Mouse (Mus musculus) ES-Bruce4 (cell line): ENCODE results near the gene Klk10. TPM values are rescaled to one million over a fixed set of nuclear protein-coding genes. Genes with fewer than 3 reads are reported as not detected.

ENCODE experiments used
- H3K27ac ChIP-seq: 2 replicates; pipeline ENCODE4 v1.5.1; 2012; ENCODE audit warnings: low read length, inconsistent platforms; ENCODE audit not compliant: insufficient read depth
- H3K27me3 ChIP-seq: 2 replicates; pipeline ENCODE4 v1.6.1; 2012; ENCODE audit warnings: mild to moderate bottlenecking, low read length, inconsistent platforms; ENCODE audit not compliant: control insufficient read depth, poor library complexity, insufficient read depth, severe bottlenecking
- H3K36me3 ChIP-seq: 2 replicates; pipeline ENCODE4 v1.6.1; 2012; ENCODE audit warnings: inconsistent platforms, mild to moderate bottlenecking, low read length, moderate library complexity; ENCODE audit not compliant: control insufficient read depth, poor library complexity, insufficient read depth, severe bottlenecking
- H3K4me1 ChIP-seq: one replicate; pipeline ENCODE4 v1.8.1; 2011; ENCODE audit warnings: low read length; ENCODE audit not compliant: control insufficient read depth, insufficient read depth
- H3K4me3 ChIP-seq: 2 replicates; pipeline ENCODE4 v1.5.1; 2011; ENCODE audit warnings: low read depth, mild to moderate bottlenecking, low read length
- H3K9ac ChIP-seq: 2 replicates; pipeline ENCODE4 v1.6.1; 2012; ENCODE audit warnings: low read depth, mild to moderate bottlenecking, inconsistent platforms; ENCODE audit not compliant: poor library complexity, severe bottlenecking
- H3K9me3 ChIP-seq: replicated peaks from 2 replicates; pipeline ENCODE4 v1.6.1; 2012; ENCODE audit warnings: mild to moderate bottlenecking, low read length, inconsistent platforms; ENCODE audit not compliant: control insufficient read depth, poor library complexity, insufficient read depth, severe bottlenecking
- CTCF ChIP-seq: IDR thresholded peaks from one replicate; pipeline ENCODE4 v1.8.1; 2011; ENCODE audit warnings: low read depth, low read length
- EP300 ChIP-seq: IDR thresholded peaks from 2 replicates; pipeline ENCODE4 v1.6.1; 2011; ENCODE audit warnings: low read depth, low read length; ENCODE audit not compliant: insufficient read depth
- POLR2A ChIP-seq: IDR thresholded peaks from one replicate; pipeline ENCODE4 v1.8.1; 2011; ENCODE audit warnings: low read length; ENCODE audit not compliant: insufficient read depth
- polyA plus RNA-seq: library from polyadenylated mRNA; stranded (reverse); fragments of >200 nt; gene quantifications from 2 replicates; pipeline ENCODE4 v1.2.4, GENCODE M21; 2011; ENCODE audit warnings: low read depth; ENCODE audit not compliant: missing spikeins, insufficient read depth, insufficient read length

Gene Klk10
- polyA plus RNA-seq, 1 experiment = 1.2 TPM

GRCm38 (mm10) chr7:43785286-43785685, 4.5 kb downstream of the Klk10 start:
- Histone ChIP-seq H3K36me3 (no peaks in the 10 kb centered on the region), H3K27me3 (no peaks in the 10 kb centered on the region), H3K4me1 (peaks cover 6% of the 10 kb centered on the region), H3K9ac (no peak overlapping the region), H3K4me3 (no peak overlapping the region), H3K9me3 (no peaks in the 10 kb centered on the region), H3K27ac (no peak overlapping the region)
- TF ChIP-seq EP300 = no peak
- TF ChIP-seq CTCF = peak; percentile 28
- no peak for TF ChIP-seq POLR2A

GRCm38 (mm10) chr7:43788096-43788495, 7.3 kb downstream of the Klk10 start:
- Histone ChIP-seq H3K4me1 (no peaks in the 10 kb centered on the region), H3K4me3 (no peak overlapping the region), H3K9ac (no peak overlapping the region), H3K27me3 (no peaks in the 10 kb centered on the region), H3K9me3 (no peaks in the 10 kb centered on the region), H3K36me3 (no peaks in the 10 kb centered on the region), H3K27ac (no peak overlapping the region)
- TF ChIP-seq CTCF (no peak), POLR2A (no peak), EP300 (no peak)

DNA sequence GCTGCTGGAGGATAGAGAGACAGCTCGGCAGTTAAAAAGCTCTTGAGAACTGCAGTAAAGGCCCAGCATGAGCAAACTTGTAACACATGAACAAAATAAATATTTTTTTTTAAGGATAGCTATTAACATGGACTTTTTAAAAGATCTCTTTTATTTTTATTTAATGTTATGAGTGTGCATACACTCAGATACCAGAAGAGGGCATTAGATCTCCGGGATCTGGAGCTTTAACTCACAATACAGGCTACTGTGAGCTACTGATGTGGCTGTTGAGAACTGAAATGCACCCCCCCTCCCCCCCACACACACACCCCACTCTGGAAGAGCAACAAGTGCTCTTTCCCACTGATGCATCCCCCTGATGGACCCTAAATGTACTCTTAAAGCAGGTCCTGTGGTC, 8.5 kb downstream of the Klk10 start:
- Histone ChIP-seq H3K27me3 (no peaks in the 10 kb centered on the region), H3K36me3 (no peaks in the 10 kb centered on the region), H3K4me1 (no peaks in the 10 kb centered on the region), H3K27ac (no peak overlapping the region), H3K4me3 (no peak overlapping the region), H3K9ac (no peak overlapping the region), H3K9me3 (no peaks in the 10 kb centered on the region)
- no peak for TF ChIP-seq EP300
- TF ChIP-seq POLR2A = no peak
- no peak for TF ChIP-seq CTCF

DNA sequence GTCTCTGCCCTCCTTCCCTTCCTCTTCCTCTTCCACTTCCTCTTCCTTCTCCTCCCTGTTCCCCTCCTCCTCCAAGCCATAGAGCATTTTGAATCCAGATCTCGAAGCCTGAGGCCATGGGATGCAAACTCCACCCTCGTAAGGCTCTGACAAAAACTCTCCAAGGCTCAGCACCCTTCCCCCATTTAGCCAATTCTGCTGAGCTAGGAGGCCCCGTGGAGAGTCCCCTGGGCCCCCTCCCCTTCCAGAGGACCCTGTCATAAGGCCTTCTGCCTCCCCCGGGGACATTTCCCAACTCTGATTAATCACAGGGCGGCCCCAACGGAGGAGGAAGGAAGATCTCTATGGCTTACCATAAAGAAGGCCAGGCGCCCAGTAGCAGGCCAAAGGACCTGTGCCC, 10.8 kb downstream of the Klk10 start, which contains the start of gene Klk9:
Klk9 (plus strand) TSS at position 301 of the 400 bp plus-strand sequence.
- Histone ChIP-seq H3K4me3 (no peak within 1 kb of the TSS), H3K9me3 (no peaks in the 10 kb centered on the region), H3K27me3 (no peaks in the 10 kb centered on the region), H3K27ac (no peak within 1 kb of the TSS), H3K36me3 (no peaks in the 10 kb centered on the region), H3K4me1 (no peaks in the 10 kb centered on the region), H3K9ac (no peak within 1 kb of the TSS)
- TF ChIP-seq POLR2A = no peak
- no peak for TF ChIP-seq EP300
- TF ChIP-seq CTCF = no peak

- TF ChIP-seq POLR2A = no peak
- TF ChIP-seq EP300 = no peak
- TF ChIP-seq CTCF = no peak
These were observed 15.5 kb downstream of the Klk10 start for GRCm38 (mm10) chr7:43796355-43796754.

GRCm38 (mm10) chr7:43797333-43797769, 16.5 kb downstream of the Klk10 start, which contains the start of gene Klk8:
Gene Klk8, plus strand, starts transcription at chr7:43797577.
- no peaks in the 10 kb centered on the region for H3K27me3 ChIP-seq

More at GRCm38 (mm10) chr7:43796355-43796754, 15.5 kb downstream of the Klk10 start:
- no peaks in the 10 kb centered on the region for H3K27me3 ChIP-seq
- H3K9ac ChIP-seq = peak overlapping the region; percentile 46
- H3K36me3 ChIP-seq = no peaks in the 10 kb centered on the region
- H3K4me1 ChIP-seq = no peaks in the 10 kb centered on the region
- peak overlapping the region; percentile 63 for H3K4me3 ChIP-seq
- no peak overlapping the region for H3K27ac ChIP-seq
- no peaks in the 10 kb centered on the region for H3K9me3 ChIP-seq

More at GRCm38 (mm10) chr7:43797333-43797769, 16.5 kb downstream of the Klk10 start, which contains the start of gene Klk8:
- Histone ChIP-seq H3K9me3 (no peaks in the 10 kb centered on the region), H3K9ac (peak within 1 kb of the TSS; percentile 46), H3K27ac (no peak within 1 kb of the TSS), H3K36me3 (no peaks in the 10 kb centered on the region), H3K4me1 (no peaks in the 10 kb centered on the region), H3K4me3 (peak within 1 kb of the TSS; percentile 63)
- no peak for TF ChIP-seq CTCF
- no peak for TF ChIP-seq POLR2A
- no peak for TF ChIP-seq EP300
